Mouse (Mus musculus) heart, postnatal 10 days (tissue): Measurements from ENCODE around the gene Cdh1. TPM values are rescaled to one million over a fixed set of nuclear protein-coding genes. Genes with fewer than 3 reads are reported as not detected.
"Not testable (repeated sequence)": the region's sequence is repeated elsewhere in the genome, so short reads cannot be mapped to it uniquely, and the experiment has no call there.

ENCODE experiments used
- DNase-seq, 2 experiments: peaks; one replicate each; pipeline ENCODE4 v3.0.0; 2021
- intact Hi-C: fragments of 180-260 bp; cut with DNase I; formaldehyde crosslinking; loops from one replicate; pipeline ENCODE4 v1.15.1; 2025
- total RNA-seq, 2 experiments: library from RNA; stranded (reverse); gene quantifications; 2 replicates each; pipeline ENCODE4 v1.2.3; 2021

Gene Cdh1
- total RNA-seq = under 1 TPM; 0.07 to 0.26 TPM

DNA sequence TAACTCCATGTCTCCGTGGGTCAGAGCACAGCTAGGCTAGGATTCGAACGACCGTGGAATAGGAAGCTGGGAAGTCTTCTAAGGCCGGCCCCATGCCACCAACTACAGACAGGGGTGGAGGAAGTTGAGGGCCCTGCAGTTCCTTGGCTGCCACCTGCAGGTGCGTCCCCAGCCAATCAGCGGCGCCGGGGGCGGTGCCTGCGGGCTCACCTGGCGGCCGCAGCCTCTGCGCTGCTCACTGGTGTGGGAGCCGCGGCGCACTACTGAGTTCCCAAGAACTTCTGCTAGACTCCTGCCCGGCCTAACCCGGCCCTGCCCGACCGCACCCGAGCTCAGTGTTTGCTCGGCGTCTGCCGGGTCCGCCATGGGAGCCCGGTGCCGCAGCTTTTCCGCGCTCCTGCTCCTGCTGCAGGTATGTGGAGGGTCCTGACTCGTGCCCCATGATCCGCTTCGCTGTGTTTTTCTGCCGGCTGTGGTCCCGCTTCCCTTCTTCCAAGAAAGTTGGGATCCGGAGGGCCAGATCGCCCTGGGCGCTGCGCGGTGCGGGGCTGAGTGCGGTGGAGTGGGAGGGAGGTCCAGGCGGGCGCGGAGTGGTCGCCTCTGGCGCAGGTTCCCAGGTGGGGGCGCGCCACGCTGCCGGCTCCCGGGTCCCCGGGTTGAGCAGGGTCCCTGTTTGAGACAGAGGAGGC, at the start of gene Cdh1:
Cdh1 (plus strand) TSS at position 221 of the 689 bp plus-strand sequence.
- intact Hi-C loops = no loop called here
- peak; percentile 10 to 19 for DNase-seq

- intact Hi-C loops = no loop called here
- no peak for DNase-seq
These were observed 49.1 kb upstream of the Cdh1 start for GRCm38 (mm10) chr8:106554011-106554410.

GRCm38 (mm10) chr8:106556068-106556645, 47.0 kb upstream of the Cdh1 start:
- intact Hi-C loops = no loop called here

DNA sequence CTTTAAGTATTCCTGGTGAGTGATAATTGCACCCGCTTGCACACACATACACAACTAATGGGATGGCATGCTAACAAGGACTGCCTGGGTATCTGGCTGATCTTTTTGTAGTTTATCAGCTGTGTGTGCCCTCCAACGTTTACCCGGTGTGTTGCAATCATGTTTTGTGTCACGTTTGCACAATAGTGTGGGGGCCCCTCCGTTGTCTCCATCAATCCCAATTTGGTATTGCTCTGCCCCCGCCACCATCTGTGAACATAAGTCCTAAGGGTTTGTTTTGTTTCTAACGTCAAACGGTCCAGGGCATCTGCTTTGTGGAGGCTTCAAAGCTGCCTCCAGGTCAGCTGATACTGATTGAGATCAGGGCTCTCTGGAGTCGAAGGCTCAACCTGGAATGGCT, 43.3 kb upstream of the Cdh1 start:
- intact Hi-C loops = loop anchor here (2.0 kb wide), 1 partner anchor 87 kb away; no protein-coding TSS in a partner anchor
- no peak for DNase-seq

More at GRCm38 (mm10) chr8:106556068-106556645, 47.0 kb upstream of the Cdh1 start:
- no peak for DNase-seq

GRCm38 (mm10) chr8:106561097-106561865, 41.9 kb upstream of the Cdh1 start:
- DNase-seq = peak; percentile 46 to 62
- intact Hi-C loops = loop anchor here (2.0 kb wide), 1 partner anchor 86 kb away; no protein-coding TSS in a partner anchor

GRCm38 (mm10) chr8:106563691-106564182, 39.4 kb upstream of the Cdh1 start:
- intact Hi-C loops = no loop called here
- DNase-seq = peak in 1 of 2 experiments; percentile 11

DNA sequence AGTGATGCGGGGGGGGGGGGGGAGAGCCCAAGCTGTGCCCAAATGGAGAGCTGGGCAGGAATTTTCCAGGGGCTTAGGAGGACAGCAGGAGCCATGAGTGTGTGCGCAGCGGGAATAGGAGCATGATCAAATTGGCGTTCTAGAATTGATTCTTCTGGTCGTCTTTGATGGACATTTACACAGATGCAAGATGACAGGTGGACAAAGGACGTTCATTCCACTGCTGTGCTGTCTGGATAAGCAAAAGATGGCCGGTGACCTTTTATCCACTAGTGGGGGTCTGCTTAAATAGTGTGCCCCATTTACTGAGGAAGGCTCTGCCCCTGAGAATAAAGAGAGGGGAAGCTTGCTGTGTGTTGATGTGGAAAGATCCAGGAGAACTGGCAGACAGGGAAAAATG, 34.1 kb upstream of the Cdh1 start:
- DNase-seq = no peak
- intact Hi-C loops = no loop called here

DNA sequence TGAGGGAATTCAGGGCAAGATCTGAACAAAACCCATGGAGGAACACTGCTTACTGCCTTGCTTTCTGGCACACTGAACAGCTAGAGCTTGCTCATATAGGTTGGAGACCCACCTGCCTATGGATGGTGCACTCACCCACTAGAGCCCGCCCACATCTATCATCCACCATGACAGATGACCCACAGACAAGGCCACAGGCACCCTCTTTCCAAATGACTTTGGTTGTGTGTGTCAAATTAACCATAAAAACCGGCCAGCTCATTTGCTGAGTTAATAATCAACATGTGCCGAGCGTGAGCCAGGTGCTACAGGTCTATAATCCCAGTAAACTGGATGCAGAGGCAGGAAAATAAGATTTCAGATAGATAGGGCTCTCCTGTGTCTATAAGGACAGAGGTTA, 32.8 kb upstream of the Cdh1 start:
- DNase-seq = no peak
- intact Hi-C loops = no loop called here

DNA sequence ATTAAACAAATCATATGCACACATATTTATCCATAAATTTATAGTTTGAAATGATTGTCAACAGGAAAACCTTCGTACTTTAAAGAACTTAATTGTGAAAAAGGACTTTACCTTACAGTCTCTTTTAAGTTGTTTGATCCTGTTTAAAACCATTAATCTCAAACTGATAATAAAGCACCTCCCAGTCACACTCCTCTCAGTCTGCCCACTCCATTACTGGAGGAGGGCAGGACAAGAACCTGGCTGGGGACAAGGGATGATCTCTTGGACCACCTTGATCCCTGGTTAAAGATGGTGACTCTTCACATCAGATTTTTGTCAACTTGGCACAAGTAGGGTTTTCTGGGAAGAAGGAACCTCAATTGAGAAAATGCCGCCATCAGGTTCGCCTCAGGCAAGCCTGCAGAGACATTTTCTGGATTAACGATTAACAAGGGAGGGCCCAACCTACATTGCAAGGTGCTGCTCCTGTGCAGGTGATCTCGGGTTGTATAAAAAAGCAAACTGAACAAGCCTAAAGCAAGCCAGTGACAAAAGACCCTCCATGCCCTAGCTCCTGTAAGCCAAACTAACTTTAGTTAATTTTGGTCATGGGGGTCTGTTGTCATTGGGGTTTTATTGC, 31.5 kb upstream of the Cdh1 start:
- intact Hi-C loops = no loop called here
- DNase-seq = no peak

DNA sequence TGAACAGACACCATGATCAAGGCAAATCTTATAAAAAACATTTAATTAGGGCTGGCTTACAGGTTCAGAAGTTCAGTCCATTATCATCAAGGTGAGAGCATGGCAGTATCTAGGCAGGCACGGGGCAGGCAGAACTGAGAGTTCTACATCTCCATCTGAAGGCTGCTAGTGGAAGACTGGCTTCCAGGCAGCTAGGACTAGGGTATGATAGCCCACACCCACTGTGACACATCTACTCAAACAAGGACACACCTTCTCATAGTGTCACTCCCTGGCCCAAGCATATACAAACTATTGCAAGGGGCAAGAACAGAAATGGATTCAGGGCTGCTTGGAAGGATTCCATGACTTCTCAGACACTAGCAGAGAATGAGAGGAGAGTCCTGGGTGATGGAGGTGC, 31.0 kb upstream of the Cdh1 start:
- intact Hi-C loops = not testable (repeated sequence)

GRCm38 (mm10) chr8:106573168-106573567, 30.0 kb upstream of the Cdh1 start, which contains the start of gene Gm10073:
Gm10073 (minus strand) TSS chr8:106573461.
- intact Hi-C loops, DNase-seq: not testable (repeated sequence)

More for the DNA sequence above, 31.0 kb upstream of the Cdh1 start:
- not testable (repeated sequence) for DNase-seq

DNA sequence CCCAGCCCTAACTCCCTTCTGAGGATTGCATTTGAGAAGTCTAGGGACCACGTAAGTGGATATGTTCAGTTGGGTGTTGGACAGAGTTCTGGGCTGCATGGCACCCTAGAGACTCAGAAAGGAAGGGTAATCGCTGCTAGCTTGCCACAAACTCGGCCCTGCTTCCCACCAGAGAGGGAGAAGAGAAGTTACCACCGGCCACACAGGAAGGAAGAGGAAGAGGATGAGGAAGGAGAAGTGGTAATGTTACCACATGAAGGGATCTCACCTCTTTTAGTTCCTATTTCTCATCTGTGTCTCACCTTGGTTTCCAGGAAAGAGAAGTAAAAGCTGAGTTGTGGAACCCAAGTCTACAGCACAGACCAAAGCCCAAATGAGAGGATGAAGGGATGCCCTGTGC, 28.9 kb upstream of the Cdh1 start:
- intact Hi-C loops = no loop called here
- DNase-seq = no peak

DNA sequence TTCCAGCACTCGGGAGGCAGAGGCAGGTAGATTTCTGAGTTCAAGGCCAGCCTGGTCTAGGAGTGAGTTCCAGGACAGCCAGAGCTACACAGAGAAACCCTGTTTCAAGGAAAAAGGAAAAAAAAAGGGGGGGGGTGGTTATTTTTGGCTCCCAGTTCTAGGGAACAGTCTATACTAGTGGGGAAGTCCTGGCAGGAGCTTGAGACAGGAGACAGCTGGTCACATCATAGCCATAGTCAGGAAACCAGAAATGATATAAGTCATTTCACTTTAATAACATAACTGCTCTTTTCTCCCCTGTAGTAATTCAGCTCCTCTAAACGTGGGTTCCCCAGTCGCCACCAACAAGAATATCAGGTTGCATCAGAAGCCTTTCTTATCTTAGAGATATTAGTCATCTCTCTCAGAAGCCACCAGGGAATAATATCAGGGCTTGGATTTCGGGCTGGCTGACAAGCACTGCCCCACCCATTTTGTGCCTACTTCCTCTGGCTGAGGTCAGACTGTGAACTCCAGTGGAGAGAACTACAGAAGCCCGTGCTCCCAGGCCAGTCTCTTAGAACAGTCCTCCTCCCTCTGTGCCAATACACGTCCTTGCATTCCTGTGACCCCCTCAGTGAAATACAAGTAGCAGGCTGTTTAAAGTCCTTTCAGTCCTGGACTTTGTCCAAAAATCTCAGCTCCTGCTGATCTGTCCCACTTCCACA, 26.1 kb upstream of the Cdh1 start:
- peak; percentile 9 to 10 for DNase-seq
- intact Hi-C loops = no loop called here

GRCm38 (mm10) chr8:106579510-106579909, 23.6 kb upstream of the Cdh1 start:
- intact Hi-C loops = no loop called here

DNA sequence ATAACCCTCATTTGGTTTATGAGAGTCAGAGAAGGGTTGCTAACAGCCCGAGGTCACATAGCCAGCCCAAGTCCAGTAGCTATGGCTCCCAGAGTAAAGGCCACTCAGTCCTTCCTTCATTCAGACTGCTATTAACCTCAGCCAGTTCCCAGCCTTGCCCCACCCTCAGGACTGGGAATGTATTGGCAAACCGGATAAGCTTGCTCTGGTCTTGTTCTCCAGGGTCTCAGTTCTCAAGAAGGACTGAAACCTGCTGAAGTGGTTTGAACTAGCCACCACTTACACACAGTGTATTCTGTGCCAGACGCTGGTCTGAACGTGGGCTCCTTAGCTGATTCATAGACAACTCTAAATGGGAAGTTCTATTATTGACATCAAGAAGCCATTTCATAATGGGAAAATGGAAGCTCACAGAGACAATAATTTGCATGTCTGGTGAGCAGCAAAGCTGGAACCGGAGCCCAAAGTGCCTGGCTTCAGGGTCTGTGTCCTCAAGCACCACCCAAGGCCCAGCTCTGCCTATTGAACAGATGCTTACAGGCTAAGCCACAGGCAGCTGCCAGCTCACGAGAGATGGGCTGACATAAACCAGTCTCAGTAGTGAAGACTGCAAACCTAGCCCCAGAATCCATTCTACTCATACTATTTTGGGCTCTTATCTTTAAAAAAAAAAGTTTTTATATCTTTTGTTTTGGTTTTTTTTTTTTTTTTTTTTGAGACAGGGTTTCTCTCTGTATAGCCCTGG, 21.6 kb upstream of the Cdh1 start:
- intact Hi-C loops = no loop called here
- no peak for DNase-seq

More at GRCm38 (mm10) chr8:106579510-106579909, 23.6 kb upstream of the Cdh1 start:
- no peak for DNase-seq

DNA sequence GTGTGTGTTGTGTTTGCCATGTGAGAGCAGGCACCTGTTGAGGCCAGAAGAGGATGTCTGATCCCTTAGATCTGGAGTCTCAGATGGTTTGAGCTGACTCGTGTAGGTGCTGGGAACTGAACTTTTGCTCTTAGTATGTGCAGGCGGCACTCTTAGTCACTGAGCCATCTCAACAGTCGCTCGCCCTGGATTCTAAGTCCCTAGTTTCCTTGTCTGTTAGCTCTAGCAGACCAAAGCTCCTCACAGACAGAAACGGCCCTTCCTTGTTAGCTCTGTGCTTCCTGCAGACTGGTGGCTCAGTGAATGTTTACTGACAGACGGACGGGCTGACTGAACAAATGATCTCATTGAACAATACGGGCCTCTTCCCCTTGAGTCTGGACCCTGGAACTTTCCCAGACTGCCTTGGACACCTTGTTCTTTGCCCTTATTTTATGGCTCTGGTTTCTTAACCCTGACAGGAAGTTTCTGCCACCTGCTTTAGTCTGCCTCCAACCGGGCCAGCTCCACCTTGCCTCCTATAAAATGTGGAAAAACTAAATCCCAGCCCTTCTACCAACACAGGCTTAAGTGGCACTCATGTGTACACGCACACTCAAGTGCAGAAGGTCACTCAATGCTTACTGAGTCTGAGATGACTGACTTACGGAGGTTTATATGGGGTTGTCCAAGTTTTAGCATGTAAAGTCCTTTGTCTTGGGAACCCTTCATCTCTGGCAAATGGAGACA, 18.0 kb upstream of the Cdh1 start:
- intact Hi-C loops = no loop called here
- no peak for DNase-seq

DNA sequence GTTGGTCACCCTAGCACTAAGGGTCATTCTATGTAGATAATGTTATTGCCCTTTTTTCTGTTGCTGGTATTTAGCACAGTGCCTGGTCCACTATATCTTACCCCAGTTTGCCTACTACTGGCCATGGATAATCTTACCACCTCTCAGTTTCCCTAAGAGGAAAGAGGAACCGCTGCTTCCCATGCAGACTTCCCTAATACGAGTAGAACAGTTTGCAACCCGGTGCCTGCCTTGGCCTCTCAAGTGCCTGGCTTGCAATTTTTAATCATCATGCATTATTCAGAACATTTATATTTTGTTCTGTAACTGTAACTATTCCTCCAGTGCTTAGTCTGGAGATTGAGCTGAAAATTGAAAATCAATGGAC, 17.5 kb upstream of the Cdh1 start:
- DNase-seq = no peak
- intact Hi-C loops = no loop called here

GRCm38 (mm10) chr8:106586896-106587295, 16.3 kb upstream of the Cdh1 start:
- intact Hi-C loops = no loop called here
- peak in 1 of 2 experiments; percentile 11 for DNase-seq
